Mouse (Mus musculus): ENCODE measurements at regions not wholly inside any gene's neighbourhood (a gene's known extent, or its start where the extent isn't known, plus 50 kb on each side); places are given as distances from the start of the nearest gene placed in this dataset.
A peak's percentile ranks its signal among the peaks of the same experiment; 100 is the strongest.

- H3K27me3 ChIP-seq (ENCODE audit: control insufficient read depth, insufficient read depth, low read length): no peaks in the 10 kb centered on the region
- no peak overlapping the region for H3K4me2 ChIP-seq (ENCODE audit: low read length)
- ATAC-seq (ENCODE audit: low FRiP score, low TSS enrichment) (no peak), DNase-seq (no peak)
- H3K9ac ChIP-seq (replicated peaks; ENCODE audit: low read length): no peak overlapping the region
- WGBS: 67% methylated on average over 1 of the region's 1 CpGs
- H3K9me3 ChIP-seq (ENCODE audit: control insufficient read depth, low read length): no peaks in the 10 kb centered on the region
- no peaks in the 10 kb centered on the region for H3K4me1 ChIP-seq (ENCODE audit: control insufficient read depth, insufficient read depth, low read length)
- no peaks in the 10 kb centered on the region for H3K36me3 ChIP-seq (ENCODE audit: control insufficient read depth, insufficient read depth, low read length)
- no peak overlapping the region for H3K4me3 ChIP-seq (replicated peaks; ENCODE audit: low read depth, low read length)
- no peak overlapping the region for H3K27ac ChIP-seq (replicated peaks; ENCODE audit: low read depth, low read length)
Observed at GRCm38 (mm10) chr12:27866421-27866820, 524.0 kb upstream of the Sox11 start.

GRCm38 (mm10) chr12:27849537-27849936, 507.2 kb upstream of the Sox11 start:
- H3K4me1 ChIP-seq (ENCODE audit: control insufficient read depth, insufficient read depth, low read length): no peaks in the 10 kb centered on the region
- DNase-seq: peak; percentile 28

DNA sequence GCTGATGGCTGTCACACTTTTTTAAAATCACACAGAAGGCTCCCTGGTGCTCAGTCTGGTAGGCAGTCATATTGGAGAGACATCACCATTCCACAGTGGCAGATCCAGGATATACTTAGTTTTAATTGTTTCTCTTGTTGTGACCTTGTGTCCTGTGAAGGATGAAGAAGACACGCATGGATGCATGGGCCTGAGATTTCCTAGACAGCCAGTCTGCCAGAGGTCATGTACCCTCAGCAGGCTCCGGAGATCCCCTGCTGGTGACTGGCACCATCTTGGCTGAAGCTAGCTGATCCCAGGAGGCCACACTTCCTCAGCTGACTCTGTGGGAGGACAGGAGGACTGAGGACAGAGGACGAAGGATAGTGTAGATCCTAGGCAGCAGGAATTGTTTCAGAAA, 506.7 kb upstream of the Sox11 start:
- Histone ChIP-seq H3K27ac (replicated peaks; ENCODE audit: low read depth, low read length) (no peak overlapping the region), H3K36me3 (ENCODE audit: control insufficient read depth, insufficient read depth, low read length) (no peaks in the 10 kb centered on the region), H3K4me3 (replicated peaks; ENCODE audit: low read depth, low read length) (no peak overlapping the region), H3K4me2 (ENCODE audit: low read length) (no peak overlapping the region), H3K4me1 (ENCODE audit: control insufficient read depth, insufficient read depth, low read length) (no peaks in the 10 kb centered on the region), H3K27me3 (ENCODE audit: control insufficient read depth, insufficient read depth, low read length) (no peaks in the 10 kb centered on the region), H3K9ac (replicated peaks; ENCODE audit: low read length) (no peak overlapping the region), H3K9me3 (ENCODE audit: control insufficient read depth, low read length) (no peaks in the 10 kb centered on the region)
- DNase-seq (no peak), ATAC-seq (ENCODE audit: low FRiP score, low TSS enrichment) (no peak)
- WGBS: 66% methylated on average over 3 of the region's 3 CpGs

More at GRCm38 (mm10) chr12:27849537-27849936, 507.2 kb upstream of the Sox11 start:
- Histone ChIP-seq H3K4me2 (ENCODE audit: low read length) (no peak overlapping the region), H3K9me3 (ENCODE audit: control insufficient read depth, low read length) (no peaks in the 10 kb centered on the region), H3K9ac (replicated peaks; ENCODE audit: low read length) (no peak overlapping the region), H3K4me3 (replicated peaks; ENCODE audit: low read depth, low read length) (no peak overlapping the region), H3K36me3 (ENCODE audit: control insufficient read depth, insufficient read depth, low read length) (no peaks in the 10 kb centered on the region), H3K27ac (replicated peaks; ENCODE audit: low read depth, low read length) (no peak overlapping the region), H3K27me3 (ENCODE audit: control insufficient read depth, insufficient read depth, low read length) (no peaks in the 10 kb centered on the region)
- ATAC-seq (ENCODE audit: low FRiP score, low TSS enrichment): no peak
- 94% methylated on average over 3 of the region's 3 CpGs for WGBS

DNA sequence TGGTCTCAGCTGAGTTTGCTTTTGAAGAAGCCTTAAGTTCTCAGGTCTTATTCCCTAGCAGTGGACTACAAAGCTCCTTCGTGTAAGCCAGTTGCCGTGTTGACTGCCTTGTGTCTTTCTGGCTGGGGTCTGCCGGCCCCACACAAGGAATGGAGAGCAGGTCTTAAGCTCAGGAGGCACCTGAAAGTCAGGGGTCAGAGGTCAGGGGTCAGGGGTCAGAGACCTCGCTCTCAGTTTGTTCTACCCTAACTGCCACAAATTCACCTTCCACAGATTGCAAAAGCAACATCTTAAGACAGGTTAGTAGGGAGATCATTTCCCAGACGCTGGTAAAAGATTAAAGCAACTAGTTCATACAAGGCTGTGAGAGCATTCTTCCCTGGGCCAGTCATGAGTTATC, 505.8 kb upstream of the Sox11 start:
- Histone ChIP-seq H3K9me3 (ENCODE audit: control insufficient read depth, low read length) (no peaks in the 10 kb centered on the region), H3K9ac (replicated peaks; ENCODE audit: low read length) (no peak overlapping the region), H3K27ac (replicated peaks; ENCODE audit: low read depth, low read length) (no peak overlapping the region), H3K4me2 (ENCODE audit: low read length) (no peak overlapping the region), H3K27me3 (ENCODE audit: control insufficient read depth, insufficient read depth, low read length) (no peaks in the 10 kb centered on the region), H3K4me3 (replicated peaks; ENCODE audit: low read depth, low read length) (no peak overlapping the region), H3K36me3 (ENCODE audit: control insufficient read depth, insufficient read depth, low read length) (no peaks in the 10 kb centered on the region), H3K4me1 (ENCODE audit: control insufficient read depth, insufficient read depth, low read length) (no peaks in the 10 kb centered on the region)
- ATAC-seq (ENCODE audit: low FRiP score, low TSS enrichment) (no peak), DNase-seq (no peak)
- 65% methylated on average over 5 of the region's 5 CpGs for WGBS

GRCm38 (mm10) chr12:27847397-27847796, 505.0 kb upstream of the Sox11 start:
- H3K4me2 ChIP-seq (ENCODE audit: low read length): no peak overlapping the region
- ATAC-seq (ENCODE audit: low FRiP score, low TSS enrichment) (no peak), DNase-seq (no peak)
- H3K9me3 ChIP-seq (ENCODE audit: control insufficient read depth, low read length): no peaks in the 10 kb centered on the region
- no peak overlapping the region for H3K9ac ChIP-seq (replicated peaks; ENCODE audit: low read length)
- no peak overlapping the region for H3K27ac ChIP-seq (replicated peaks; ENCODE audit: low read depth, low read length)
- H3K36me3 ChIP-seq (ENCODE audit: control insufficient read depth, insufficient read depth, low read length): no peaks in the 10 kb centered on the region
- H3K4me1 ChIP-seq (ENCODE audit: control insufficient read depth, insufficient read depth, low read length): no peaks in the 10 kb centered on the region
- no peak overlapping the region for H3K4me3 ChIP-seq (replicated peaks; ENCODE audit: low read depth, low read length)
- WGBS: 73% methylated on average over 10 of the region's 10 CpGs
- no peaks in the 10 kb centered on the region for H3K27me3 ChIP-seq (ENCODE audit: control insufficient read depth, insufficient read depth, low read length)

DNA sequence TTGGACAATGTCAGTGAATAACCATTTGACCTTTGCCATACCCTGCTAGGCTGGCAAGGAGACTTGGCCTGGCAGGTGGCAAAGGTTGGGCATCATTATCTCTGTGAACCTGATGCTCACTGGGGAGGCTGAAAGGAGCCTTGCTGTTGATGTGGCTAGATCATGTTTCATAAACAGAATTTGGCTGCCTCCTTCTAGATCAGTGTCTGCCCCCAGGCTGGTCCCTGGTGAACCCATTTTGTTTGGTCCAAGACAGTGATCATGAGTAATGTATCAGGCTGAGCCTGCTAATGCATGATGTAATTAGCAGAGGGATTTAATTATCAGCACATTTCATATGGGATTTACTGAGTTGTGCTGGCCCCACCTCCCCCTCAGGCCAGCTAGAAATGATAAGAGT, 502.6 kb upstream of the Sox11 start:
- Histone ChIP-seq H3K4me1 (ENCODE audit: control insufficient read depth, insufficient read depth, low read length) (no peaks in the 10 kb centered on the region), H3K9ac (replicated peaks; ENCODE audit: low read length) (no peak overlapping the region), H3K36me3 (ENCODE audit: control insufficient read depth, insufficient read depth, low read length) (no peaks in the 10 kb centered on the region), H3K4me3 (replicated peaks; ENCODE audit: low read depth, low read length) (no peak overlapping the region), H3K4me2 (ENCODE audit: low read length) (no peak overlapping the region), H3K9me3 (ENCODE audit: control insufficient read depth, low read length) (no peaks in the 10 kb centered on the region), H3K27ac (replicated peaks; ENCODE audit: low read depth, low read length) (no peak overlapping the region), H3K27me3 (ENCODE audit: control insufficient read depth, insufficient read depth, low read length) (no peaks in the 10 kb centered on the region)
- DNase-seq (no peak), ATAC-seq (ENCODE audit: low FRiP score, low TSS enrichment) (no peak)

- Histone ChIP-seq H3K27me3 (ENCODE audit: control insufficient read depth, insufficient read depth, low read length) (no peaks in the 10 kb centered on the region), H3K9me3 (ENCODE audit: control insufficient read depth, low read length) (no peaks in the 10 kb centered on the region), H3K4me3 (replicated peaks; ENCODE audit: low read depth, low read length) (no peak overlapping the region), H3K4me1 (ENCODE audit: control insufficient read depth, insufficient read depth, low read length) (no peaks in the 10 kb centered on the region), H3K36me3 (ENCODE audit: control insufficient read depth, insufficient read depth, low read length) (no peaks in the 10 kb centered on the region), H3K9ac (replicated peaks; ENCODE audit: low read length) (no peak overlapping the region), H3K4me2 (ENCODE audit: low read length) (no peak overlapping the region), H3K27ac (replicated peaks; ENCODE audit: low read depth, low read length) (no peak overlapping the region)
- ATAC-seq (ENCODE audit: low FRiP score, low TSS enrichment): no peak
- DNase-seq: no peak
Observed at GRCm38 (mm10) chr12:27838955-27839354, 496.6 kb upstream of the Sox11 start.

DNA sequence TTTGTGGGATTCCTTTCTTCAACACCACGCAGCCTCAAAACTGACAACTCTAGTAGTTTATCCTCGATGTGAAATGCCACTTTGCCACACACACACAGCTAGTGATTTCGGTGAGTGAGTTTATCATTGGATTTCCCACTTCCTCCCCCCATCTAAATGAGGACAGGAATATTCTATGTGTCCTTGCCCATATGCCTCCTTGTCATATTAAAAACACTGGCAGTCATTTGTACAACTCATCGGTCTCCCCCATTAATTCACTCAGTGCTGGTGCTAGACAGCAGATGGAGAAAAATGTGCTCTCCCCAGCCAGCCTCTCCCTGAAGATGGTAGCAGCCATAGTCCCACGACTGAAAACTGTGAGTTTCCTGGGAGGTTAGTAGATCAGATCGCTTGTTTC, 496.0 kb upstream of the Sox11 start:
- H3K9ac ChIP-seq (replicated peaks; ENCODE audit: low read length): no peak overlapping the region
- no peak overlapping the region for H3K4me3 ChIP-seq (replicated peaks; ENCODE audit: low read depth, low read length)
- H3K36me3 ChIP-seq (ENCODE audit: control insufficient read depth, insufficient read depth, low read length): no peaks in the 10 kb centered on the region
- H3K4me1 ChIP-seq (ENCODE audit: control insufficient read depth, insufficient read depth, low read length): no peaks in the 10 kb centered on the region
- no peaks in the 10 kb centered on the region for H3K9me3 ChIP-seq (ENCODE audit: control insufficient read depth, low read length)
- ATAC-seq (ENCODE audit: low FRiP score, low TSS enrichment): no peak
- no peak overlapping the region for H3K4me2 ChIP-seq (ENCODE audit: low read length)
- DNase-seq: no peak
- WGBS: 89% methylated on average over 6 of the region's 6 CpGs
- no peak overlapping the region for H3K27ac ChIP-seq (replicated peaks; ENCODE audit: low read depth, low read length)
- no peaks in the 10 kb centered on the region for H3K27me3 ChIP-seq (ENCODE audit: control insufficient read depth, insufficient read depth, low read length)

DNA sequence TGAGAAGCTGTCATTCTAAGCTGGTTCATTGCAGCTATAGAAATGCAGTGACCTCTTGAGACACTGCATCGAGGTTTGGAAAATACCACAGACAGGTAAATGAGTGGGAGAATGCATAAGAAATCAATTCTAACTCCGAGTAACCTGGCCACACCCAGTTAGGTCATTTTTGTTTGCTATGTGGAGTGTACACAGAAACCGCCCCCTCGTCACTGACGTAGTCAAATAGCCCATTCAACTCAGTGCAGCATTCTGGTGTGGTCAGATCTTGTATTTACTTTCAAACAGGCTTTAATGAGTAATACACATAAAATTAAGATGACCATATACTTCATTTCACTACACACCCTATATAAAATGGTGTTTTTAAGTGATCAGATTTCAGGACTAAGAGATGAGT, 483.8 kb upstream of the Sox11 start:
- no peak overlapping the region for H3K4me2 ChIP-seq (ENCODE audit: low read length)
- no peak overlapping the region for H3K9ac ChIP-seq (replicated peaks; ENCODE audit: low read length)
- H3K27ac ChIP-seq (replicated peaks; ENCODE audit: low read depth, low read length): no peak overlapping the region
- no peaks in the 10 kb centered on the region for H3K9me3 ChIP-seq (ENCODE audit: control insufficient read depth, low read length)
- peaks cover 5% of the 10 kb centered on the region; the same call in 1 of the 2 replicates for H3K4me1 ChIP-seq (ENCODE audit: control insufficient read depth, insufficient read depth, low read length)
- 86% methylated on average over 5 of the region's 5 CpGs for WGBS
- no peak for ATAC-seq (ENCODE audit: low FRiP score, low TSS enrichment)
- no peaks in the 10 kb centered on the region for H3K36me3 ChIP-seq (ENCODE audit: control insufficient read depth, insufficient read depth, low read length)
- no peak for DNase-seq
- H3K4me3 ChIP-seq (replicated peaks; ENCODE audit: low read depth, low read length): no peak overlapping the region
- no peaks in the 10 kb centered on the region for H3K27me3 ChIP-seq (ENCODE audit: control insufficient read depth, insufficient read depth, low read length)
